Mouse (Mus musculus): ENCODE results near the gene Gm43302. TPM values are rescaled to one million over a fixed set of nuclear protein-coding genes. Genes with fewer than 3 reads are reported as not detected.
"Not testable (repeated sequence)": the region's sequence is repeated elsewhere in the genome, so short reads cannot be mapped to it uniquely, and the experiment has no call there.

The Gm43302 gene
- total RNA-seq, 2 experiments from 2014 or later, result not detected

GRCm38 (mm10) chr5:105200791-105201355 is 92.6 kb downstream of the Gm43302 start:
- not testable (repeated sequence) for ATAC-seq (replicated peaks; ENCODE audit: low FRiP score, low TSS enrichment, poor library complexity, severe bottlenecking)

DNA sequence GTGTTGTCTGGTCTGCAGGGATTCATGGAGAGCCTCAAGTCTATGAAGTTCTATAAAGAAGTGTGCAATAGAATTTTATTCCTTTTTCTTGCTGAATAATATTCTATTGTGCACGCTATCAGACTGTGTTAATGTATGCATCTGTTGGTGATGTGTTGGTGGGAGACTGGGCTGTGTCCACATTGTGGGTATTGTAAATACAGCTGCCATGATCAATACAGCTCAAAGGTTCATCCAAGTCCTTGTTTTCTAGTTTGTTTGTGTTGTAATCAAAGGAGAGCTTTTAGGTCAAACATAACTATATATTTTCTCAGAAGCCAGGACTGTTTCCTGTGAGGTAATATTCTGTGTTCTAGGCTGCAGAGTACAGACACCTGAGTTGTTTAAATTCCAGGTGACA is 94.3 kb downstream of the Gm43302 start:
- not testable (repeated sequence) for ATAC-seq (replicated peaks; ENCODE audit: low FRiP score, low TSS enrichment, poor library complexity, severe bottlenecking)

DNA sequence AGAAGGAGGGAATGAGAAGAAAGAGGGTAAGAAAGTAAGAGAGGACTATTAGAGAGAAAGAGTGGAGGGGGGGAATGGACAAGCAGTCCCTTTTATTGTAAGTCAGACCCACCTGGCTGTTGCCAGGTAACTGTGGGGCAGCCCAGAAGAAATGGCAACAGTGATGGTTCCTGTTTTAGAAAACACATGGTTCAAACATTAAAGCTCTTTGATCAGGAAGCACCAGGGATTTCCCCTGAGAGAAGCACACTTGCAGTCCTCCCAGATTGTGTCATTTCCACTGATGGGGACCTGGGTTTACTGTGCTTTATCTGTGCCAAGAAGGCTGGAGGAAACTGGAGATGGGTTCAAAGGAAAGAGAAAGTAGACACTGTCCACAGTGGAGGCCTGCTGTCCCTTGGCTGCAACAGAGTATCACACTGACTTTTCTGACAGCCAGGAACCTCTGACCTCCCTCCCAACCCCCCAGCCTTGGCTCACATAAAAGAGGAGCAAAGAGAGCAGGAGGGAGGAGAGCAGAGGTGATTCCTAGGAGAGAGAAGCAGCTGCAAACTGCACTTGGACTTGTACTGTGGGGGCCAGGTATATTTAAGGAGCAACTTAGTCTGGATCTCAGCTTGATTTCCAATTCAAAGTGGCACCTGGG is 95.5 kb downstream of the Gm43302 start:
- not testable (repeated sequence) for ATAC-seq (replicated peaks; ENCODE audit: low FRiP score, low TSS enrichment, poor library complexity, severe bottlenecking)

DNA sequence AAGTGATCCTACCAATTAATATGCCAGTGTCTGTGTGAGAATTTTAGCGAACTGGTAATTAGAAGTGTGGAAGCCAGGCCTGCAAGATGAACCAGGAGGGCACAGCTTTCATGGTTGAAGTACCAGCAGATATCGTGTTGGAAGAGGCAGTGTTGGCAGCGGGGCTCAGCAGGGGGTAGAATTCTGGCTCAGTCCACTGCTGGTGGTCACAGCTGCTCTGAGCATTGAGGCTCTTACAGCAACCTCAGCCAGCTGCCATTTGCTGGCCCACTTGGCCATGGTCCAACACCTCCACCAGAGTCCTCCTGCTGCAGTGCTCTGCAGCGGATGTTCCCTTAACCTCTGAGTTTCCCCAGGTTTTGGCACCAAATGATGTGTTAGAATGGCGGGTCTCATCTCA is 97.2 kb downstream of the Gm43302 start:
- ATAC-seq (replicated peaks; ENCODE audit: low FRiP score, low TSS enrichment, poor library complexity, severe bottlenecking), result not testable (repeated sequence)

GRCm38 (mm10) chr5:105192536-105192935 is 101.0 kb downstream of the Gm43302 start:
- not testable (repeated sequence) for ATAC-seq (replicated peaks; ENCODE audit: low FRiP score, low TSS enrichment, poor library complexity, severe bottlenecking)

DNA sequence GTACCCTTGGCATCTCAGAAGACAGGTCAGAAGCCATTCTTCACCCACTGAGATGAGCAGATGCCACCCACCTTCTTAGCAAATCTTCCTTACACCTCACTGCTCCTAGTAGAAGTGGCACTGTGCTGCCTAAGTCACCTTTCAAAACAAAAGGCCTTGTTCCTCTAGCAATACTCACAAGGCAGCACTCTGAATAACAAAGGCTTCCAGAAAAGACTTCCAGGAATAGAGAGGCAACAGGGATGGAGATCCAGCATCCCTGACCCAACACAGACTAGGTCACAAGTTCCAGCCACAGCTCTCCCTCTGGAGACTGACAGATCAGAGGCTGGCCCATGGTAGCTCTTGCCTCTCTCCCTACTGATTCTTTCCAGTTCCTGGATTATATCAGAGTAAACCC is 112.0 kb downstream of the Gm43302 start:
- ATAC-seq (replicated peaks; ENCODE audit: low FRiP score, low TSS enrichment, poor library complexity, severe bottlenecking), result no peak

Other genes starting within 250 kb of the Gm43302 start
- gene Gbp9, start 154.2 kb downstream of the Gm43302 start, total RNA-seq (2014; fragmentation: Nextera tagmentation), result 2.0 and 5.0 TPM in 2 replicates
- 1.2 TPM in 1 of 2 replicates, not detected in the other for gene Gbp9, start 154.2 kb downstream of the Gm43302 start, total RNA-seq (2017)
- gene Gbp8, start 154.2 kb downstream of the Gm43302 start, total RNA-seq (2014; fragmentation: Nextera tagmentation), result 0.76 and 1.6 TPM in 2 replicates
- gene Gbp8, start 154.2 kb downstream of the Gm43302 start, total RNA-seq (2017), result not detected in 2 replicates
- gene Gbp4, start 154.1 kb downstream of the Gm43302 start, total RNA-seq (2014; fragmentation: Nextera tagmentation), result 2.8 and 5.0 TPM in 2 replicates
- gene Gbp4, start 154.1 kb downstream of the Gm43302 start, total RNA-seq (2017), result 1.3 TPM in 1 of 2 replicates, not detected in the other
- not detected in 2 replicates for gene Gbp10, start 54.2 kb downstream of the Gm43302 start, total RNA-seq (2014; fragmentation: Nextera tagmentation)
- gene Gbp10, start 54.2 kb downstream of the Gm43302 start, total RNA-seq (2017), result not detected in 2 replicates
- gene Gbp6, start within 50 bp of the Gm43302 start, total RNA-seq (2014; fragmentation: Nextera tagmentation), result 0.27 TPM in 1 of 2 replicates, not detected in the other
- gene Gbp6, start within 50 bp of the Gm43302 start, total RNA-seq (2017), result 0.30 and 0.61 TPM in 2 replicates
- gene Lrrc8b, start 122.1 kb upstream of the Gm43302 start, total RNA-seq (2014; fragmentation: Nextera tagmentation), result 13.2 and 16.6 TPM in 2 replicates
- 5.4 and 7.3 TPM in 2 replicates for gene Lrrc8b, start 122.1 kb upstream of the Gm43302 start, total RNA-seq (2017)
- 64.7 and 81.9 TPM in 2 replicates for gene Lrrc8c, start 225.7 kb upstream of the Gm43302 start, total RNA-seq (2014; fragmentation: Nextera tagmentation)
- gene Lrrc8c, start 225.7 kb upstream of the Gm43302 start, total RNA-seq (2017), result 15.3 and 22.5 TPM in 2 replicates

Data from megakaryocyte-erythroid progenitor cell, adult 5-6 weeks (primary cell).